Mouse (Mus musculus) left cerebral cortex, adult 11 months (tissue): Measurements from ENCODE around the gene Dicer1.
"Not testable (repeated sequence)": the region's sequence is repeated elsewhere in the genome, so short reads cannot be mapped to it uniquely, and the experiment has no call there.

Experiments used
- DNase-seq: peaks from one replicate; pipeline ENCODE4 v3.0.0; 2022; ENCODE audit warnings: low spot score

Dicer1 gene

DNA sequence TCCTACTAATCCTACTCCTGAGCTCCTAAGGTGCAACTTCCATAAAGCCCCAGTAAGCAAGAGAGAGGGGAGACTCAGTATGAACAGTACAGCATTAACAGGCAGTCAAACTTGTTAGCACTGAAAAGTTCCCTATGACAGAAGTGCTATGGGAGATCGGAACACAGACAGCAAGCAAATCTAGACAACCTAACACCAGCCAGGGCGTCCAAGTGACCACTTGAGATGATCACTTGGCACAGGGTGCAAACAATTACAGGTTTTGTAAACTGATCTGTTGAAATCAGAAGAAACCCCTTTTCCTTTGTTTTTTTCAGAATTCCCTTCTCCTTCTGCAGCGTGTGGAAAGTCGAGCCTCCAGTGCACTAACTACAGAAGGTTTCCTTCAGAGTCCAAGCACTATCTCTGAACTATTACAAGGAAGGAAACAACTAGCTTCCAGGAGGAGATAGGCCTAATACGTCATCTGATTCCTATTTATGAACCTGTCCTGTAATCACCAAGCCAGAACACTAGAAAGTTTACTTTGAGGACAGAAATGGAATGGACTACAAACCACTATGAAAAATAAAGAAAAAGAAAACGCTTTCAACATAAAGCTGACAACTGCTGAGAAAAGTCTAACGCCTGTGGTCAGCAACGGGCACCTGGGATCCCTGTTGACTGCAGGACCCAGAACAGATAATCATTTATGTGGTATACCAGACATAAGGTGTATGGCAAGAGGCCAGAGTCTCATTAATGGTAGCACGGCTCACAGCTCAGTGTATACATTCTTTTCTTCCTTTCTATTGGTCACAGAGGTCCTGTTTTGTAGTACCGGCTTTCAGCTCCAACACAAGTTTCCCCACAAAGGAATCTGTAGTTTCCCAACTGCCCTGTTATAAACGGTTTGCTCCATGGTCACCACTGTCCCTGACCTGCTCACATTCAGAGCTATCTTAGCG, 10.6 kb downstream of the Dicer1 start:
- no peak for DNase-seq

DNA sequence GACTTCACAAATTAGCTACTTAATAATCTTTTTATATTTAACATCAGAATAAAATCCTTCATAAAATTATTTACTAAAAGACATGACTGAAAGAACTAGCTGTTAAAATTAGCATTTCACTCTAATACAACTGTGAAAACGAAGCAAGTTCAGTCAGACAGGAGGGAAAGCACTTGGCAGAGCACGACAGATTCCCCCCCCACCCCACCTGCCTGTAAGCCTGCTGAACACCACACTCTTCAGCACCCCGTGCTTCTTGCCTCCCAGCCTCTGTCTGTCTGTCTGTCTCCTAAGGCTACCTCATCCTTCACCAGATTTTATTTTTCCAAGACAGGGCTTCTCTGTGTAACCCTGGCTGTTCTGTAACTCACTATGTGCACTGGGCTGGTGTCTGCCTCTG, 12.8 kb downstream of the Dicer1 start:
- DNase-seq, result no peak

DNA sequence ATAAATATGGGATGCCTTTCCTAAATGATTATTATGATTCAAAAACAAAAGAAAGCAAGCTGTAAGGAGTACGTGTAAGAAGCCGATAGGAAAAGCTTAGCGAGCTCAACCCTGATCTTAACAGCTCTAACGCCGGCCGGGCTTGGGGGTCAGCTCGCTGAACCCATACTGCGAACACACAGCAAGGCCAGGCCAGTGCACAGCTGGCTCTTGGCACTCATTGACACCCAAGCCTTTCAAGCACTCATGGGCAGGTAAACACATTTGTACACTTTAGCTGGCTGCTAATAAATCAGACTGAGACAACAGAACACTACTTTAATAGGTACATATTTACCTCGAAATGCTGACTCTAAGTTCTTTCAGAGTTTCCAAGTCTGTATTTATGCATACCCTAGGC, 13.3 kb downstream of the Dicer1 start:
- DNase-seq, result no peak

DNA sequence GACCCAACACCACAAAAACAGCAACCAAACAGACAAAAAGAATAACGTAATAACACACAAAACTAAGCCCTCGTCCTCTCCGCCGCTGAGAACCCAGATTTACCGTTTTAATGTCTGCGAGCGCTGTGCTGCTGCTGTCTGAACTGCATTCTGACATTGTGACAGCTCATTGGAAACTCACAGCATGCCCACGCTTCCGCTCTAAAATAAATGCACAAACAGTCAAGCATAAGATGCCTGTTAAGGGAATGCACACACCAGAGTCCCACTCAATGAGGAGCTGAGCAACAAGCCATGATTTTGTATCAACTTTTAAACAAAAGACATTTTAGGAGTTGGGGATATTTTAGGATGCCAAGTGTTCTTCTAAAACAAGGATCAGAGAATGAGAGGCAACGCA, 14.1 kb downstream of the Dicer1 start:
- DNase-seq, result no peak

DNA sequence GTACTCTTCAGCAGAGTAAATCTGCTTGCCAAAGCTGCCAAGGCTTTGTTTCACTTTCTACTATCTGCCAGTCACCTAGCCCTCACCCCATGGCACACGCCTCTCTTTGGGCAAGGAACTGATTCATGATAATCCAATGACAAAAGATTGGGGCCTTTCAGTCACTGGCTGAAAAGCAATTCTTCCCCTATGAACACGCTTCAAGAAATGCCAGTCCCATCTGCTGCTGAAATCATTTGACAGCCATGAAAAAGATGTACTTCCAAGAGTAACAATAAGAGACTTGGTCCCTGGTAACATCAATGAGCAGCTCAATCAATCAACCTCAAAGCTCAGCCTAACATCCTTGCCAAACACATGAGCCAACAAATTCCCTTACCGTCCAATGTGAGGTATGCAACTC, 15.8 kb downstream of the Dicer1 start:
- no peak for DNase-seq

DNA sequence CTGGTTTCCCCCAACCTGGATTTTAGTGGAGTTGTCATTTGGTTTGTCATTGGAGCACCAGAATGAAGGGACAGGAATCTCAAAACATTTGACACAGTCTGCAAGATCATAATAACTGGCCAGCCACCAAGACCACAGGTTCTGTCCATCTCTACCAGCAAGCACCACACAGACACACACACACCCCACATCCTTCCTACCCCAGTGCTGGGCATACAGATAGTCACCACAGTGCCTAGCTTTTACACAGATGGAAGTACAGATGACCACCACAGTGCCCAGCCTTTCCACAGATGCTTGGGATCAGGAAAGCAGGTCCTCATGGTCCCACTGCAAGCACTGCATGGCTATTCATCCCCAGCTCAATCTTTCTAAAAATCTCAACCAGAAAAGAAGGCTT, 18.6 kb downstream of the Dicer1 start:
- DNase-seq, result no peak

DNA sequence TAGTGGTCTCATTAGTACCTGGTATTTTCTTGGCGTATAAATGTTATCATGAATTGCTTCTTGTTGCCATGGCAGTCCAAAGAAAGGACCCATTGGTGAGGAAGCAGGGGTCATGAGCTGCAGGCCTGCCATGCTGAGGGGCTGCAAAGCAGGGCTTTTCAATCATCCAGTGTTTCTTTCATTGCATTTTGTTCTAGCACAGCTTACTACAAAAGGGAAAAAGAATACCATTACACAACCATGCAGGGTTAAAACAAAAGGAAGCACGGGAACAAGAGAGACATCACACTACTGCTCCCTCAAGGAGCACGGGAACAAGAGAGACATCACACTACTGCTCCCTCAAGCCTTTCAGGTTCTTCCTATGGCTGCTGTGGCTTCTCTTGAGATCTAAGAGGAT, 20.0 kb downstream of the Dicer1 start:
- no peak for DNase-seq

DNA sequence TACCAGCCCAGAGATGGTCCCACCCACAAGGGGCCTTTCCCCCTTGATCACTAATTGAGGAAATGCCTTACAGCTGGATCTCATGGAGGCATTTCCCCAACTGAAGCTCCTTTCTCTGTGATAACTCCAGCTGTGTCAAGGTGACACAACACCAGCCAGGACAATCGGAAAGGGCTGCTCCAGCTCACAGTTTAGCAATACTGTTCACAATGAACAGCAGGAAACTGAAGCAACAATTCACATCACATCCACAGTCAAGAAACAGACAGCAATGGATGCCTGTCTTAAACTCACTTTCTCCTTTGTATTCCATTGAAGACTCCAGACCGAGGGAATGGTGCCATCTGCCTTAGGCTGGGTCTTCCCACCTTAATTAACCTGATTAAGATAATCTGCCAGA, 25.3 kb downstream of the Dicer1 start:
- not testable (repeated sequence) for DNase-seq

DNA sequence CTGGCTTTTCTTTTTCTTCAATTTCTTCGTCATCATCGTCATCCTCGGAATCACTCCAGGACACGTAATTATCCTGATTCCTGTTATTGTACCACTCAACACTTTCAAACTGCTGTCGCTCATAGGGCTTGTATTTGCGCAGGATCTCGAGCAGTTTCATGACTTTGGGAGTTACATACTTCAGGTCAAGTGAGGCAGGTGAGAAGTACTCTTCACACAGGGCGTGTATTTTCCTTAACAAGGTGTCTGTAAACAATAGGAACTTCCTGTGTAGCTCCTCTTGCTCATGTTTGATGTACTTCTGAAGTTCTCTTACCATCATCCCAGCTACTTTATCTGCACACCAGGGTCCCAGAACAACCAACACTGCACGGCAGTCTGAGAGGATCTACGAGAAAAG, 29.7 kb downstream of the Dicer1 start:
- DNase-seq, result no peak

DNA sequence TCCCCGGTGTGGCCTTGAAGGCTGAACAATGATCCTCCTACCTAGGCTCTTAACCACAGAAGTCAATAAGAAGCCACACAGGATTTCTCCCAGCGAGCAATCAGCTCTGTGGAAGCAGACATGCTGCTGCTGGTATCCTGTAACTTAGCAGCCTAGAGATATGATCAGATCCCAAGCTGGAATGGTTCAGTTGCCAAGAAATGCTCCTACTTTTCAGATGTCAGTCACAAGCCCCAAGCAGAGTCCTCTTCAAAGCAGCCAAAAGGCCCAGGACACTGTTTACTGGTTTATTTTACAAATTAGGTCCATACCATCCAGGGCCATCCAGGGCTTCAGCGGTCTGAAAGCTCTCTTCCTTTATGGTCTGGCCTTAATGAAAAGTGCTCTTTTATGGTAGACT, 30.7 kb downstream of the Dicer1 start:
- DNase-seq, result no peak

DNA sequence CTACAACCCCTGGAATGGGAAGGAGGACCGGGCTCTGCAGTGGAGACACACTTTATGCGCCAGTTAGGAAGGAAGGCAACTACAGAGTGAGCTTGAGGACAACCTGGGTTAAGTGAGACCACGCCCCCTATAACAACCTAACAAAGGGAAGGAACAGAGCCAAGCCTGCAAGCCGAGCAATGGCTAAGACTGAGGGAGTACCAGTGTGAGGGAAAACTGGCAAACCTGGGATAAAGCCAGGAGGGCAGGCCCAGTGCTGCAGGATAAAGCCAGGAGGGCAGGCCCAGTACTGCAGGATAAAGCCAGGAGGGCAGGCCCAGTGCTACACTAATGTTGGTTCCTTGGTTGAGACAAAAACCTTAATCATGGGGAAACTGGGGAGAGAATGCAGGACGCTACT, 32.8 kb downstream of the Dicer1 start:
- no peak for DNase-seq

DNA sequence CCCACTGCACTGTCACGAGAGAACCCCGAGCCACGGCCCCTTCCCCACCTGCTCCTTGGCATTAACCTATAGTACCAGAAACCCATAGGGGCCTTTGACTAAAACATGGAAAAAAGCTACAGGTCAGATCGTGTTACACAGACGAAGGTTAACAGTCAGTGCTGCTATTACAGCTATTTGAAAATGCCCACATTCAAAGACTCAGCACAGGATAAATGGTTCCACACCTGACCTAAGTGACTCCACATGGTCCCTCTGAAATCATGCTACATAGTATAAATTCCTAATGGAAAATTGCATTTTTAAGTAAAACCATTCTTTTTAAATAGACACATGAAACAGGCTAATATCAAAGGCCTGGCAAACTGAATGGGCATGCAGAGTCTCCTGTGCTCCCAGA, 35.3 kb downstream of the Dicer1 start:
- no peak for DNase-seq

DNA sequence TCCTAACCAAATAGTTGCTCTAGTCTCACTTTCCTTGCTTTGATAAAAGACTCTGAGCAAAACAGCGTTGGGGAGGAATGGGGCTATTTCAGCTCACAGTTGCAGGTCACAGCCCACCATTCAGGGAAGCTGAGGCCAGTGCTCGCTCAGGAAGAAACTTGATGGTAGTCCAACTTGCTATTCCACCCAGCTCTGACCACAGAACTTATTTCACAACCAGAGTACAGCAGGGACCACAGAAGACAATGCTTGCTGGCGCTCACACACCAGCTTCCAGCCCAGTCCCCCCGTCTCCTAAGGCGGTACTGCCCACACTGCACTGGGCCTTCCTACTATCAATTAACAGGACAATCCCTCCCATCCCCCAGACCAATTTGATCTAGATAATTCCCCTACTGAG, 36.3 kb downstream of the Dicer1 start:
- DNase-seq, result no peak

DNA sequence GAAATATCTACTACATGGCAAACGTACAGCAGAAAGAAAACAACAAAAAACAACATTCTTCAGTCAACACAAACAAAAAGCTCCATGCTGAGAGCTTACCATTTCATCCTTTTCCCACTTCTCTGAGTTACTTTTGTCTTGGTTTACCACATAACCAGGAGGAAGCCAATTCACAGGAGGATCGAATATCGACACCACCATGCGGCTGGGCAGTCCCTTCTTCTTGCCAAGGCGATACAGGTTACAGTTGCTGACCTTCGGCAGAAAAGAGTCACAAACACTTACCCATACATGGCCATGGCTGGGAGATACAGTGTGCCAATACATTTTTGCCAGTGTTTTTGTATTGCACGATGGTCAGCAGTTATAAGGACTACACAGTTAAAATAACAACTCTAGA, 51.5 kb downstream of the Dicer1 start:
- DNase-seq, result no peak

DNA sequence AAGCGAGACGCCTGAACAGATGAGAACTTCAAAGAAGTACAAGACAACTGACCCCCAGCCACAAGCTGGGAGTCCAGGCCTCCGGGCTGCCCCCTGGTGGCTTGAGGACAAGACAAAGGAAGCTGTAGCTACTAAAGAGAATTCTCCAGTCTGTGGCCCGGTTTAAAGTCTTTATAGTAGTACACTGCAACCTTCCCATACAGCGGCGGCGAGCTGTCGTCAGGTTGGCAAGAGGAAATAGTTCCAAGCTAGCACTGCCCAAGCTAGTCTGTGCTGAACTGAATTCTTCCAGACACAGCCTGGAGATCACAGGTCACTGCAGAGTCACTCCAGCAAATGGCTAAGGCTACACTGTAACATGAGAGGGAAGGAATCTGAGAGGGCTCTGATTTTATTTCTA, 52.0 kb downstream of the Dicer1 start:
- DNase-seq, result no peak

DNA sequence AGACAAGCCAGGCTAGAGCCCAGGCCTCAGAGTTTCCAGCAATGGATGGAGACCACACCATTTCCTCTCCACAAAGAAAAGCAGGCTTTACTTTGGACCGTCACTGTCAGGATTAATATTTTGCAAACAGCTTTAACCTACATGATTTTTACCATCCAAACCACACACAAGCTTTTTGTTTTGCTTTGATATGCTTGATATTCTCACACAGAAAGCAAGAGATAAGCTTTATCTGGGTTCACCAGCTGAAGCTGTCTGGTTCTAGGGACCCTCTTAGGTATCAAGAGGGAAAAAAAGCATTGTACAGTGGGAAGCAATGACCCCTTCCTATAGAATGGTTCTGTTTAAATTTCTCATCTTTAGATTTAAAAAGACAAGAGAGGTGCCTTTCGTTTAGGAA, 56.2 kb downstream of the Dicer1 start:
- DNase-seq, result no peak

DNA sequence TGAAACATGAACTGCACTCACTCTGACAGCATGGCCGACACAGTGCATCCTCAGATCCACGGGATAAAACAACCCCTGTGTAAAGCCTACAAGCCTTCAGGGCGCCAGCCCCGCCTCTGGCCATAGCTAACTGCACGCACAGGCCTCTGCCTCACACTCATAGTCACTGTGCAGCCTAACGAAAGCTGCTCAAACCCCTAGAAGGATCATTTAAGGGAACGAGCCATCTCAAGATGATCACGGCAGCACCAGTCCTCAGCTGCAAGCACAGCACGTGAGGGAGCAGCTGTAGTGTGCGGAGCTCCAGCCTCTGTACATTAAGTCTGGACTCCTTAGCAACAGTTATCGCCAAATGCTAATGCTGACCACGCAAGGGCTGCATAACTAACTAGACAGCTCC, 58.9 kb downstream of the Dicer1 start:
- DNase-seq, result no peak

DNA sequence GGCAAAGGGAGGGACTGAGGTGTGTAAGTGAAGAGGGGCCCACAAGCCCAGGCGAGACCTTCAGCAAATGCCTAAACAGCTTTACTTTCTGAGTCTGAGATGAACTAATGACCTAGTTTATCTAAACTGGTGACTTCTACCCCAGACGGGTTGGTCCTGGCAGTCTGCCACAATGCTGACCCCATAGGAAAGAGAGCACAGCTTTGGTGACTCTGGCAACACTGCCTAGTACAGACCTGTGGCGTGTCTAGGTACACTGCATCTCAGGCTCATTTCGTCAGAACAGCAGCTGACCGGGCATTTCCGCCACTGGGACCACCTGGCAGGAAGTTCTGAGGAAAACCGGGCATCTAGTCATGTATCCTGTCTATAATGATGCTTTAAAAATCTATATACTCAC, 61.3 kb downstream of the Dicer1 start:
- DNase-seq, result no peak

DNA sequence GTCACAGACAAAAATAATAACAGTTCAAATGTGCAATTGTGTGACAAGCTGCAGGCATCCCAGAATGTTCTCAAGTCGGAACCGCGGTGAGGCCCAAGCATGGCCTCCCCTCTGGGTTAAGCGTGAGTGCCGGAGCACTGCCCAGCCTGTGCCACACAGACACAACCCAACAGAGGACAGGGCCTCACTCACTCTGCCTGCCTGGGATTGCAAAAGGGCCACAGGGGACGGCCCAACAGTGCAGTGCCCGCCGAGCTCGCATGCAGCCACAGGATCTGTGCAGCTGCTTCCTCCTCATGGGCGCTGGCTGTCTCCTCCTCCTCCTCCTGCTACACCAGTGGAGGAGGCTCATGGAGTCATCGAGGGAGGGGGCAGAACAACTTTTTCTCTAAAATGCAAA, 62.9 kb downstream of the Dicer1 start:
- DNase-seq, result no peak

DNA sequence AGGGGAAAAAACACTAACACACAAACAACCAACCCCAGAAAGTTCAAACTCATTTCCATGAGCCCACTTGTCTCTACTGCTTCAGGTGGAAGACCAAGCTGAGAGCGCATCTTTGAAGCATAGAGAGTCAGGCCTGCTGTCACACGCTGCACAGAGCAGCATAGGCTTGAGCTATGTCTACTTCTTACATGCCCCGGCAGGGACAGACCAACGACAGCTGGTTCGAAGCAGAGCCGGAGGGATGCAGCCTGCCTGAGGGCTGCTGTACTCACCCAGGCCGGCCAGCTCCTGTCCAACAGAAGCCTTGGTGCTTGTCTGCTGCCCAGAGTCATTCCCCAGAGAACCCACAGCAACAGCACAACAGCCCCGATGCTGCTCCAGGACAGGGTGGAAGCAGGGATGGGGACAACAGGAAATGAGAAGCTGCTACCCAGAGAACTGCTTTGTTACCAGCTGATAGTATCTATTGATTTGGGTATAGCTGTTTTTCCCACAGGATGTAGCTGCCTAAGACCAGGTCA, 67.3 kb downstream of the Dicer1 start:
- DNase-seq, result no peak

DNA sequence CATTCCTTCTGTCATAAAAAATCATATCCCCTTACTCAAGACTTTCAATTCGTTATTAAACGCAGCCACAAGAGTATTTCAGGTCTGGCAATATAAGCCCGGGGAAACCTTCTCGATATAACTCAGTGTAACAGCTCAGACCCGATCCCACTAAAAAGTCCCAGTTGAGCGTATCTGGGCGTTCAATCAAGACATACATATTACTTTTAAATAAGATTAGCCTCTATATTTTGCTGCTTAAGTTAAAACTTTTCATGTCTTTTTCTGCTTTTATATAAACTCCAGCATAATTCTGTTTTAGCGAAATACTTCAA, 72.0 kb downstream of the Dicer1 start:
- no peak for DNase-seq

DNA sequence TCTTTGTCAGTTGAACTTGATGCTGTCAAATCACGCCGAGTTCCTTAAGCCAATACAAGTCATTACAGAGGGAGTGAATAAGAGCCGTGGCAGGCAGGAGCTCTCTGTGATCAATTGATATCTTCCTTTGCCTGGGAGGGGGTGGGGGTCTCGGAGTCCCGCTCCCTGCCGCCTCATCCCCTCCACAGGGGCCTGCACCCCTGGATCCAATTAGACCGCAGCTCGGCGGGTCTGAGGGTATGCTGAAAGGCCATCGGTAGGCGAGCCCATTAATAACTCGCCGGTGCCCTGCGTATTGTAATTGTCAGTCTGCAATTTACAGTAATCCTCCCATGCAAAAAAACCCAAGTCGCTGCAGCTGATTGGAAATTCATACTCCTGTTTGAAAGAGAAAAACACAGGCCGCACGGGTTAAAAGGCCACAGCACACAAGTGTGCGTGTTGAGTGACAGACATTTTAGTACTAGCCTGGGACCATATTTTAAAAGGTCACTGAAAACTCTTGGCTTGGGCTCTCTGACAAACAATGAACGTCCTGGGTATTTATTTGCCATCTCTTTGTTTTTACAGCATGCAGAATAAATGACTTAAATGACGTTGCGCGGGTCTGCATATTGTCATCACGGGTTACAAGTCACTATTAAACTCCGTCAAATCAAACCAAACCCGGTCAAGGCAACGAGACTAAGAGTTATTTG, 72.5 kb downstream of the Dicer1 start:
- DNase-seq, result no peak

DNA sequence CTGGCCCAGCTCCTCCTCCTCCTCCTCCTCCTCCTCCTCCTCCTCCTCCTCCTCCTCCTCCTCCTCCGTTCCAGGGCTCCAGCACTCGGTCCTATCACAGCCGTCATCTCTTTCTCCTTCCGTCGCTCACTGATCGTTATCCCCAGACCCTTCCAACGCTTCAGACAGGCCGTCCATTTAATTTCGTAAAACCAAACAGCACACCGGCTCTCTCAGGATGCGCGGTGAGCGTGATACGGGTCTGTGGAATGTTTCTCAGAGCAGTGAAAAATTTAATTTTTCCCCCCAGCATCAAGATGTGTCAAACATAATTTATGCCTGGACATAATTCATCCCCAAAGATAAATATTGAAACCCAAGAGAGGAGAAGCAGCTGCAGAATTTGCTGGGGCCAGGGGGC, 73.3 kb downstream of the Dicer1 start:
- DNase-seq, result no peak
